Mouse (Mus musculus) left cerebral cortex, postnatal 10 days (tissue): ENCODE measurements around the gene Hspa1l. TPM values are rescaled to one million over a fixed set of nuclear protein-coding genes. Genes with fewer than 3 reads are reported as not detected.

Source experiments
- total RNA-seq, 2 experiments: library from RNA; stranded (reverse); gene quantifications; 2 replicates each; pipeline ENCODE4 v1.2.3; 2021

The Hspa1l gene
- total RNA-seq, 2 experiments from 2014 or later = 0.20 TPM; not detected in 1

Other genes starting within 250 kb of the Hspa1l start
- gene C4b, start 228.8 kb upstream of the Hspa1l start, total RNA-seq = 1 to 10 TPM; 6.7 to 7.4 TPM
- not detected for gene Cyp21a1, start 168.1 kb upstream of the Hspa1l start, total RNA-seq
- gene Stk19, start 135.8 kb upstream of the Hspa1l start, total RNA-seq = 10 to 100 TPM; 57.4 to 69.4 TPM
- 10 to 100 TPM; 31.2 to 33.1 TPM for gene Dxo, start 135.7 kb upstream of the Hspa1l start, total RNA-seq
- 10 to 100 TPM; 66.7 to 78.0 TPM for gene Skiv2l, start 122.5 kb upstream of the Hspa1l start, total RNA-seq
- gene Nelfe, start 122.3 kb upstream of the Hspa1l start, total RNA-seq = 10 to 100 TPM; 28.1 to 28.4 TPM
- under 1 TPM; 0.51 to 0.62 TPM for gene Cfb, start 110.2 kb upstream of the Hspa1l start, total RNA-seq
- 1 to 10 TPM; 6.3 to 6.8 TPM for gene Zbtb12, start 93.2 kb upstream of the Hspa1l start, total RNA-seq
- not detected for gene Gm20547, start 90.7 kb upstream of the Hspa1l start, total RNA-seq
- 1 to 10 TPM; 2.1 to 2.9 TPM for gene C2, start 74.4 kb upstream of the Hspa1l start, total RNA-seq
- 100 to 1,000 TPM; 174 to 181 TPM for gene Ehmt2, start 74.2 kb upstream of the Hspa1l start, total RNA-seq
- under 1 TPM; 0.14 to 0.30 TPM for gene Slc44a4, start 58.2 kb upstream of the Hspa1l start, total RNA-seq
- gene Neu1, start 41.5 kb upstream of the Hspa1l start, total RNA-seq = 10 to 100 TPM; 23.8 to 27.3 TPM
- gene Hspa1b, start 13.5 kb upstream of the Hspa1l start, total RNA-seq = 1 to 10 TPM; 1.2 to 2.0 TPM
- not detected for gene Gm20481, start 2.8 kb upstream of the Hspa1l start, total RNA-seq
- gene Hspa1a, start 547 bp upstream of the Hspa1l start, total RNA-seq = 1 to 10 TPM; 3.0 to 5.4 TPM
- gene Lsm2, start 9.2 kb downstream of the Hspa1l start, total RNA-seq = 10 to 100 TPM; 25.4 to 27.2 TPM
- gene Vars, start 28.3 kb downstream of the Hspa1l start, total RNA-seq = 10 to 100 TPM; 55.1 to 56.7 TPM
- gene Vwa7, start 43.9 kb downstream of the Hspa1l start, total RNA-seq = under 1 TPM; 0.18 to 0.19 TPM
- 1 to 10 TPM in 1 of 2 experiments, under 1 TPM in 1; 0.83 to 1.0 TPM for gene Sapcd1, start 55.3 kb downstream of the Hspa1l start, total RNA-seq
- under 1 TPM; 0.81 to 0.97 TPM for gene Msh5, start 74.0 kb downstream of the Hspa1l start, total RNA-seq
- 10 to 100 TPM; 14.3 to 15.8 TPM for gene Clic1, start 77.3 kb downstream of the Hspa1l start, total RNA-seq
- 10 to 100 TPM; 26.3 to 31.1 TPM for gene Ddah2, start 86.3 kb downstream of the Hspa1l start, total RNA-seq
- gene Ly6g6c, start 92.7 kb downstream of the Hspa1l start, total RNA-seq = not detected
- gene Mpig6b, start 93.5 kb downstream of the Hspa1l start, total RNA-seq = not detected
- gene Ly6g6e, start 104.2 kb downstream of the Hspa1l start, total RNA-seq = 1 to 10 TPM; 1.6 to 2.3 TPM
- gene Ly6g6d, start 105.4 kb downstream of the Hspa1l start, total RNA-seq = 1 to 10 TPM in 1 of 2 experiments, not detected in 1; 1.1 TPM
- not detected for gene Ly6g6f, start 112.9 kb downstream of the Hspa1l start, total RNA-seq
- gene Abhd16a, start 116.6 kb downstream of the Hspa1l start, total RNA-seq = 10 to 100 TPM; 84.4 to 91.5 TPM
- not detected for gene Ly6g5c, start 135.6 kb downstream of the Hspa1l start, total RNA-seq
- gene Ly6g5b, start 142.7 kb downstream of the Hspa1l start, total RNA-seq = under 1 TPM; 0.58 to 0.81 TPM
- gene Gpank1, start 148.8 kb downstream of the Hspa1l start, total RNA-seq = 10 to 100 TPM; 13.2 to 17.7 TPM
- 100 to 1,000 TPM; 196 to 210 TPM for gene Csnk2b, start 149.3 kb downstream of the Hspa1l start, total RNA-seq
- gene D17H6S53E, start 153.7 kb downstream of the Hspa1l start, total RNA-seq = 10 to 100 TPM; 23.8 to 24.6 TPM
- gene Apom, start 159.3 kb downstream of the Hspa1l start, total RNA-seq = under 1 TPM in 1 of 2 experiments, not detected in 1; 0.34 TPM
- gene Bag6, start 162.5 kb downstream of the Hspa1l start, total RNA-seq = 100 to 1,000 TPM; 297 to 299 TPM
- gene Prrc2a, start 192.2 kb downstream of the Hspa1l start, total RNA-seq = 100 to 1,000 TPM; 261 to 270 TPM
- 10 to 100 TPM in 1 of 2 experiments, 1 to 10 TPM in 1; 8.0 to 12.5 TPM for gene Aif1, start 203.4 kb downstream of the Hspa1l start, total RNA-seq
- 10 to 100 TPM; 13.7 to 14.9 TPM for gene Lst1, start 215.7 kb downstream of the Hspa1l start, total RNA-seq
- 1 to 10 TPM in 1 of 2 experiments, under 1 TPM in 1; 0.77 to 1.4 TPM for gene Ltb, start 221.7 kb downstream of the Hspa1l start, total RNA-seq
- gene Tnf, start 229.3 kb downstream of the Hspa1l start, total RNA-seq = under 1 TPM in 1 of 2 experiments, not detected in 1; 0.19 TPM
- 1 to 10 TPM in 1 of 2 experiments, under 1 TPM in 1; 0.51 to 1.1 TPM for gene Lta, start 232.6 kb downstream of the Hspa1l start, total RNA-seq
- not detected for gene Gm16181, start 248.1 kb downstream of the Hspa1l start, total RNA-seq